Mouse (Mus musculus): ENCODE data around the gene Trib2. TPM values are rescaled to one million over a fixed set of nuclear protein-coding genes. Genes with fewer than 3 reads are reported as not detected.
A peak's percentile ranks its signal among the peaks of the same experiment; 100 is the strongest.

Trib2 gene
- polyA plus RNA-seq, 1 experiment from 2014 or later = 2.3 TPM

DNA sequence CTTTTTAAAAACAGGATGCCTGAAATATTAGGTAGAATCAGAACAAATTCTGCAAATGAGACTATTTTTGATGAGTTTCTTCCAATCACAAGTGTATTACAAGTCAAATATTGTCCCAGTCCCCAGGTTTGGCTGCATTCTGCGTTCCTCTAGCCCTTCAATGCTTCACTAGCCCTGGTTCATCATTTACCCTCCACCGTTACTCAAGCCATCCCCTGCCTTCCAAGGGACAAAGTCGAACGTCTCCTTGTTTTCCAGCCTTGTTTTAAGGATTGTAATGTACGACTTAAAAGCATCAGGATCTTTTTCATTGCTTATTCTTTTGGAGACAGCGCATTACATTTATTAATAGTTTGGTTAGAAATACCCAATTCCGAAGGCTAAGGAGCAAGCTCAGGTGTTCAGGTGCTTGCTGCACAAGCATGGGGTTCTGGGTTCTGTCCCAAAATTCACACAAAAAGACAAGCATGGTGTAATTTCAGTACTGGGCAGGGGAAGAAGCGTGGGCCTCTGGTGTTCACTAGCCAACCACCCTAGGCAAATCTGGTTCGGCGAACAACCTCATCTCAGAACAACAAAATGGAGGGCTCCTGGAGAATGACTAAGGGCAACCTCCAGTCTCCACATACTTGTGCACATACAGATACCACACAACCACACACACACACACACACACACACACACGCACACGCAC is 24.3 kb upstream of the Trib2 start:
- Histone ChIP-seq H3K4me2 (ENCODE audit: low read depth, low read length) (no peak overlapping the region), H3K4me3 (ENCODE audit: low read depth, low read length) (no peak overlapping the region), H3K36me3 (ENCODE audit: control insufficient read depth, insufficient read depth) (no peaks in the 10 kb centered on the region), H3K9ac (ENCODE audit: low read depth, low read length) (no peak overlapping the region), H3K4me1 (ENCODE audit: control insufficient read depth, low read depth, low read length) (no peaks in the 10 kb centered on the region), H3K27ac (ENCODE audit: low read length) (no peak overlapping the region), H3K27me3 (ENCODE audit: control insufficient read depth, insufficient read depth, low read depth, low read length) (no peaks in the 10 kb centered on the region), H3K9me3 (replicated peaks; ENCODE audit: control insufficient read depth, low read length) (no peaks in the 10 kb centered on the region)
- 74% methylated on average over 12 of the region's 12 CpGs for WGBS (ENCODE audit: insufficient replicate concordance)
- ATAC-seq (ENCODE audit: low read depth) = no peak

DNA sequence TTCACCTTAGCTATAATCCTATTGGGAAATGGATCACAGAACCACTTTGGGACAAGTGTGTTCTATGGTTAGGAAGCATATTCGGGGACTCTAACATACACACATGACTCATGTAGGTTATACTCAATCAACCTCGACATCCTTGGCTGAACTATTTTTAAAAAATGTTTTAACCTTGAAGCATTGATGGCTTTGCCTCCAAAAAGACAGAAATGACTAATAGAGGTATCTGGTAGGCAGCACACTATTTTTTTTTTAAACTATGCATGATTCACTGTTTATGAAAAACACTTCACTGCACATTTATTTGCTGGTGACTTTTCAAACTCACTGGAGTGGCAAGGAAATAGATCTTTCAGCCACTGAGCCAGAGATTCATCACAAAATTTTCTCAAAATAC is 21.5 kb upstream of the Trib2 start:
- H3K9ac ChIP-seq (ENCODE audit: low read depth, low read length) = no peak overlapping the region
- no peaks in the 10 kb centered on the region for H3K9me3 ChIP-seq (replicated peaks; ENCODE audit: control insufficient read depth, low read length)
- no peaks in the 10 kb centered on the region for H3K36me3 ChIP-seq (ENCODE audit: control insufficient read depth, insufficient read depth)
- 68% methylated on average over 2 of the region's 2 CpGs for WGBS (ENCODE audit: insufficient replicate concordance)
- H3K4me3 ChIP-seq (ENCODE audit: low read depth, low read length) = no peak overlapping the region
- no peak for ATAC-seq (ENCODE audit: low read depth)
- H3K27ac ChIP-seq (ENCODE audit: low read length) = no peak overlapping the region
- H3K4me2 ChIP-seq (ENCODE audit: low read depth, low read length) = no peak overlapping the region
- no peaks in the 10 kb centered on the region for H3K27me3 ChIP-seq (ENCODE audit: control insufficient read depth, insufficient read depth, low read depth, low read length)
- no peaks in the 10 kb centered on the region for H3K4me1 ChIP-seq (ENCODE audit: control insufficient read depth, low read depth, low read length)

DNA sequence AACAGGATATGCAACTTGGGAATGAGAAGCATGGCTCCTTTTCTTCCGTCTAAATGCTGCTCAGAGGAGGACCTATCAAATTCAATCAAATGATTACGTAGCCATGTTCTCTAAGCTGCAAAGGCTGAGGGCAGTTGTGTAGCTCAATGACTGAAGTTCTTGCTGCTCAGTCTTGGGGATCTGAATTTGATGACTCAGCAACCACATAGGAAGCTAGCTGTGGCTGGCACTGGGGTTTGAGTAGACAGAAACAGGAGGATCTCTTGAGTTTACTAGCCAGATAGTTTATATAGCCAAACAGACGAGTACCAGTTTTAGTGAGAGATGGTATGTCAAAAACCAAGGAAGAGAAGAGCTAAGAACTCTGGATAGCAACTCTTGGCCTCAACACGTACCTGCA is 20.8 kb upstream of the Trib2 start:
- H3K4me1 ChIP-seq (ENCODE audit: control insufficient read depth, low read depth, low read length) = no peaks in the 10 kb centered on the region
- no peaks in the 10 kb centered on the region for H3K27me3 ChIP-seq (ENCODE audit: control insufficient read depth, insufficient read depth, low read depth, low read length)
- 61% methylated on average over 4 of the region's 4 CpGs for WGBS (ENCODE audit: insufficient replicate concordance)
- H3K9me3 ChIP-seq (replicated peaks; ENCODE audit: control insufficient read depth, low read length) = no peaks in the 10 kb centered on the region
- no peak overlapping the region for H3K27ac ChIP-seq (ENCODE audit: low read length)
- no peaks in the 10 kb centered on the region for H3K36me3 ChIP-seq (ENCODE audit: control insufficient read depth, insufficient read depth)
- ATAC-seq (ENCODE audit: low read depth) = no peak
- no peak overlapping the region for H3K4me2 ChIP-seq (ENCODE audit: low read depth, low read length)
- H3K9ac ChIP-seq (ENCODE audit: low read depth, low read length) = no peak overlapping the region
- no peak overlapping the region for H3K4me3 ChIP-seq (ENCODE audit: low read depth, low read length)

DNA sequence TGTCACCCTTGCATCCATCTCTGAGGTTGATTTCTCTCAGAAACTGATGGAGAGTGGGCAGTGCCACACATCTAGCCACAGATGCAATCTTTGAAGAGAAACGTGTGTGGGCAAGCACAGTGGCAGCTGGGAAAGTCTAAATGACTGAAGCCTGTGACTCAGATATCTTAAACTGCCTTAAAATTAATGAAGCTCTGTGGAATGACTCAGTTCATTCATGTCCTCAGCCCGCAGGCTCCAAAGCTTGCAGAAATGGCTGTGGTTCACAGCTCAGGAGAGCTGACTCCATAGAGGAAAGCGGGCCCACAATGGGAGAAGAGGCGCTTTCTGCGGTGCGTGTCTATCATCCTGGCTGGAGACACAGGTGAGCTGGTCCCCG is 15.9 kb upstream of the Trib2 start:
- Histone ChIP-seq H3K9me3 (replicated peaks; ENCODE audit: control insufficient read depth, low read length) (no peaks in the 10 kb centered on the region), H3K27ac (ENCODE audit: low read length) (no peak overlapping the region)
- ATAC-seq (ENCODE audit: low read depth) = no peak

DNA sequence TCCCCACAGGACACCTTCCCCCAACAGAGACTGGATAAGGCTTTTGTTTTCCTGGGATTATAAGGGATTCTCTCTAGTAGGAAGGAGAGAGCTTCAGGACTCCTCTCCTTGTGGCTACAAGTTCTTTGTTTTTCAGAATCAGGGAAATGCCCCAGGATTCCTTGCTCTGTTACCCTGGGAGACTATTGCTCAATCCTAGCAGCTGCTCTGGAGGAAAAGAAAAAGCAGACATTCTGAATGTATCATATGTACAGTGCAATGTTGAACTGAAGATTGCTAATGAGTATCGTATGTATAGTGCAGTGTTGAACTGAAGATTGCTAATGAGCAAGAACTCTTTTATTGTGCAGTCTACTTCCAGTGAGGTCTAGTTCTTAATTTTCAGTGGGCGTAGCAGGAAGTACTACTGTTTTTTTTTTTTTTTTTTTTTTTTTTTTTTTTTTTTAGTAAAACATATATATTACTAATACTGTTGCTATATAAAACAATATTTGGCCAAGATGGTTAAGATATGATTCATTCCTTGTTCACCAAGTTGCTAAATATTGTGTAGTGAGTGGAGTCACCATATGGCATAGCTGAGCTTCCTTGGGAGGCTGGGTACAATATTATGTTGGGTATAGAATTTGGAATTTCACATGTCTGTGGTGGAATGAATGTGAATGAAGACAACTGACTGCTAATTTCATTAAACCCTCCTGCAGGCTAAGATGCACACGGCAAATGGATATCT is 15.4 kb upstream of the Trib2 start:
- Histone ChIP-seq H3K9ac (ENCODE audit: low read depth, low read length) (no peak overlapping the region), H3K27me3 (ENCODE audit: control insufficient read depth, insufficient read depth, low read depth, low read length) (no peaks in the 10 kb centered on the region), H3K36me3 (ENCODE audit: control insufficient read depth, insufficient read depth) (no peaks in the 10 kb centered on the region), H3K4me1 (ENCODE audit: control insufficient read depth, low read depth, low read length) (no peaks in the 10 kb centered on the region), H3K27ac (ENCODE audit: low read length) (no peak overlapping the region), H3K4me3 (ENCODE audit: low read depth, low read length) (no peak overlapping the region), H3K4me2 (ENCODE audit: low read depth, low read length) (no peak overlapping the region), H3K9me3 (replicated peaks; ENCODE audit: control insufficient read depth, low read length) (no peaks in the 10 kb centered on the region)
- WGBS (ENCODE audit: insufficient replicate concordance) = 67% methylated on average over 3 of the region's 3 CpGs
- no peak for ATAC-seq (ENCODE audit: low read depth)

More for the DNA sequence above, 15.9 kb upstream of the Trib2 start:
- Histone ChIP-seq H3K4me3 (ENCODE audit: low read depth, low read length) (no peak overlapping the region), H3K9ac (ENCODE audit: low read depth, low read length) (no peak overlapping the region), H3K4me1 (ENCODE audit: control insufficient read depth, low read depth, low read length) (no peaks in the 10 kb centered on the region), H3K27me3 (ENCODE audit: control insufficient read depth, insufficient read depth, low read depth, low read length) (no peaks in the 10 kb centered on the region), H3K4me2 (ENCODE audit: low read depth, low read length) (no peak overlapping the region), H3K36me3 (ENCODE audit: control insufficient read depth, insufficient read depth) (no peaks in the 10 kb centered on the region)
- WGBS (ENCODE audit: insufficient replicate concordance) = 71% methylated on average over 7 of the region's 7 CpGs

DNA sequence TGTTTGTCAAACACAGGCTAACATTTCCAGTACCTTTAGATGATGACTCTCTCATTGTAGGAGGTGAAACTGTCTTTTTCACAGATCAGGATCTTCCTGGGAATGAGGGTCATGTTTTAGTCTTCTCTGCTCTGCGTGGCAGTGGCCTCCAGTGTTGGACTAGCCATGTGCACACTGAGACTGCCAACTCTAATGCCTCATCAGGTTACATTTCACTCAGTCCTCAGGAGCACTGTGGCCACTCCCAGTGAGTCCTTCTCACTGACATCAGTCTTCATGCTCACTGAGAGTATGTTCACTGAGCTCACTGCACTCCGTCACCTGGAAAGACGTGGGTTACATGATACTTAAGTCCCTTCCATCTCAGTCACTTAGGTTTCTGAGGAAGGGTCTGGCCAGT is 14.0 kb upstream of the Trib2 start:
- Histone ChIP-seq H3K9ac (ENCODE audit: low read depth, low read length) (no peak overlapping the region), H3K4me3 (ENCODE audit: low read depth, low read length) (no peak overlapping the region), H3K4me1 (ENCODE audit: control insufficient read depth, low read depth, low read length) (no peaks in the 10 kb centered on the region), H3K36me3 (ENCODE audit: control insufficient read depth, insufficient read depth) (no peaks in the 10 kb centered on the region), H3K27ac (ENCODE audit: low read length) (no peak overlapping the region), H3K9me3 (replicated peaks; ENCODE audit: control insufficient read depth, low read length) (no peaks in the 10 kb centered on the region), H3K4me2 (ENCODE audit: low read depth, low read length) (no peak overlapping the region), H3K27me3 (ENCODE audit: control insufficient read depth, insufficient read depth, low read depth, low read length) (no peaks in the 10 kb centered on the region)
- no peak for ATAC-seq (ENCODE audit: low read depth)
- 57% methylated on average over 3 of the region's 3 CpGs for WGBS (ENCODE audit: insufficient replicate concordance)

DNA sequence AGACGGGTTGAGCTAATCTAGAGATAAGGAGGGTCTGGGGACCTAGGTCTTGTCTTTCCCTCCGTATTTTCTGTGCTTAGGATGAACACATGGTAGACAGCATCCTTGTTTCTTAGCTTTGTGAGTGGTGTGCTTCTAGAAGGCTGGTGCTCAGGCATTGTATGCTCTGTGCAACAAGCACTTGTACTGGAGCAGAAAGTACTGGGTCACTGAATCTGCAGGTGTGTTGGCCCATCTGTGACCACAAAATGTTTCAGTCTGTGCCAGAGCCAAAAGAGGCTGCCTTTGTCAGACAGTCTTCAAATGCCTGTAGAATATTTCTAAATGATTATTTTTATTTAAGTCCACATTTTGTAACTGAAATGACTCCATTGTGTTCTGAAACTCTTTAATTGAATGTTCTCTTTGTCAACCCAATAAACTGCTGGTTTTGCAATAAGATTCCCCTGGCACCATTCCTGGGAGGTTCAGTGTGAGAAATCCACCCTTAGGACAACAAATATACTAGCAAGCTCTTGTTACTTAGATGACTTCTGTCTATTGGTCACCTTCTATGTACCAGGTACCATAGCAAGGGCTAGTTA is 12.2 kb upstream of the Trib2 start:
- 23% methylated on average over 2 of the region's 2 CpGs for WGBS (ENCODE audit: insufficient replicate concordance)
- no peaks in the 10 kb centered on the region for H3K27me3 ChIP-seq (ENCODE audit: control insufficient read depth, insufficient read depth, low read depth, low read length)
- H3K36me3 ChIP-seq (ENCODE audit: control insufficient read depth, insufficient read depth) = no peaks in the 10 kb centered on the region
- H3K4me2 ChIP-seq (ENCODE audit: low read depth, low read length) = no peak overlapping the region
- H3K4me3 ChIP-seq (ENCODE audit: low read depth, low read length) = no peak overlapping the region
- ATAC-seq (ENCODE audit: low read depth) = no peak
- H3K9ac ChIP-seq (ENCODE audit: low read depth, low read length) = no peak overlapping the region
- no peaks in the 10 kb centered on the region for H3K4me1 ChIP-seq (ENCODE audit: control insufficient read depth, low read depth, low read length)
- H3K9me3 ChIP-seq (replicated peaks; ENCODE audit: control insufficient read depth, low read length) = no peaks in the 10 kb centered on the region
- no peak overlapping the region for H3K27ac ChIP-seq (ENCODE audit: low read length)

DNA sequence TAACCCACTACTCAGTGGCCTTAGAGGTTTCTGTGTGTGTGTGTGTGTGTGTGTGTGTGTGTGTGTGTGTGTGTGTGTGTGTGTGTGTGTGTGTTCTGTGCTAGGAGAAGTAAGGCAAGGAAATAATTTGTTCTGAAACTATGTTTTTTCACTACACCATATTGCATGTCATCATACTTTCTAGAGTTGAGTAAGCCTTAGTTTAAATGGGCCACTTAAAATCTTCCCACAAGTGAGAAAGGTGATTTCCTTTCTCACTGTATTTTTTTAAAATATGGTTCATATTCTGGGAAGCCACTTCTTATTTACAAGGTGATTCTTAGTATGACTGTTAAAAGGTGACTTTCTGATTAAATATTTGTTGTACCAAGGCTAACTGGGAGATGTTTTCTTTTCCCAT is 4.3 kb upstream of the Trib2 start:
- H3K36me3 ChIP-seq (ENCODE audit: control insufficient read depth, insufficient read depth) = no peaks in the 10 kb centered on the region
- H3K27ac ChIP-seq (ENCODE audit: low read length) = no peak overlapping the region
- H3K27me3 ChIP-seq (ENCODE audit: control insufficient read depth, insufficient read depth, low read depth, low read length) = peaks cover 10% of the 10 kb centered on the region
- H3K9ac ChIP-seq (ENCODE audit: low read depth, low read length) = no peak overlapping the region
- H3K4me1 ChIP-seq (ENCODE audit: control insufficient read depth, low read depth, low read length) = peaks cover 3% of the 10 kb centered on the region
- H3K4me2 ChIP-seq (ENCODE audit: low read depth, low read length) = no peak overlapping the region
- no peak overlapping the region for H3K4me3 ChIP-seq (ENCODE audit: low read depth, low read length)
- ATAC-seq (ENCODE audit: low read depth) = no peak
- no peaks in the 10 kb centered on the region for H3K9me3 ChIP-seq (replicated peaks; ENCODE audit: control insufficient read depth, low read length)

DNA sequence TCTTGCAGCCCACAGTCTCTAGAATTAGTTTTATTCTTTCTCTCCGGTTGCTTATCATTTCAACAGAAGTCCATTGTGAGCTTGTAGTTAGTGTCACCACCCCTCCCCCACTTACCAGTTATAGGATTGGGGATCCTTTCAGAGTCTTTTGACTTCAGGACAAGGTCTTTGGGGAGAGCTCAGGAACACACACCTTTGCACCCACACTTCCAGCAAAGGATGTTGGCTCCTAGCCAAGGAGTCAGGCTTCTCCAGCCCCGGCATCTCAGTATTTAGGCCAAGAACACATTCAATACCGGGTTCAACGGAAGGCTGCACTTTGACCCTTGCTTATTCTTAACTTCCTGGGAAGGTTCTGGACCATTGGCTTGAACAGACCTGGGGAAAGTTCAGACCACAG is 643 bp upstream of the Trib2 start:
- Histone ChIP-seq H3K9ac (ENCODE audit: low read depth, low read length) (no peak overlapping the region), H3K27me3 (ENCODE audit: control insufficient read depth, insufficient read depth, low read depth, low read length) (peaks cover 31% of the 10 kb centered on the region), H3K36me3 (ENCODE audit: control insufficient read depth, insufficient read depth) (no peaks in the 10 kb centered on the region), H3K4me2 (ENCODE audit: low read depth, low read length) (peak overlapping the region; percentile 85), H3K9me3 (replicated peaks; ENCODE audit: control insufficient read depth, low read length) (no peaks in the 10 kb centered on the region), H3K27ac (ENCODE audit: low read length) (no peak overlapping the region), H3K4me3 (ENCODE audit: low read depth, low read length) (peak overlapping the region; percentile 65), H3K4me1 (ENCODE audit: control insufficient read depth, low read depth, low read length) (peaks cover 3% of the 10 kb centered on the region)
- no peak for ATAC-seq (ENCODE audit: low read depth)
- WGBS (ENCODE audit: insufficient replicate concordance) = 37% methylated on average over 4 of the region's 4 CpGs
